Mouse (Mus musculus) midbrain, embryonic 14.5 days (tissue): ENCODE data around the gene Trim28. TPM values are rescaled to one million over a fixed set of nuclear protein-coding genes. Genes with fewer than 3 reads are reported as not detected.

Experiments
- ATAC-seq: fragments of 200-750 bp; cut with Nextera tagmentation; 2 replicates; pipeline ENCODE4 v1.8.0; 2017; ENCODE audit warnings: moderate number of reproducible peaks, moderate library complexity; ENCODE audit not compliant: low FRiP score, low TSS enrichment
- DNase-seq: peaks from one replicate; pipeline ENCODE4 v3.0.0-alpha.2; 2015
- H3K27ac ChIP-seq: fragments of 300-500 bp; sonication (generic); replicated peaks from 2 replicates; pipeline ENCODE4 v1.5.1; 2014; ENCODE audit warnings: mild to moderate bottlenecking, low read depth, low read length, moderate library complexity
- H3K27me3 ChIP-seq: fragments of 300-500 bp; sonication (generic); 2 replicates; pipeline ENCODE4 v1.6.1; 2014; ENCODE audit warnings: low read length, control low read depth, mixed read lengths; ENCODE audit not compliant: control insufficient read depth, insufficient read depth
- H3K36me3 ChIP-seq: fragments of 300-500 bp; sonication (generic); 2 replicates; pipeline ENCODE4 v1.6.1; 2014; ENCODE audit warnings: low read length, control low read depth; ENCODE audit not compliant: control insufficient read depth, insufficient read depth
- H3K4me1 ChIP-seq: fragments of 300-500 bp; sonication (generic); 2 replicates; pipeline ENCODE4 v1.6.1; 2014; ENCODE audit warnings: mild to moderate bottlenecking, antibody characterized with exemption, low read length, control low read depth; ENCODE audit not compliant: control insufficient read depth, insufficient read depth
- H3K4me2 ChIP-seq: fragments of 300-500 bp; sonication (generic); 2 replicates; pipeline ENCODE4 v1.6.1; 2014; ENCODE audit warnings: mild to moderate bottlenecking, low read length, moderate library complexity
- H3K4me3 ChIP-seq: fragments of 300-500 bp; sonication (generic); replicated peaks from 2 replicates; pipeline ENCODE4 v1.5.1; 2014; ENCODE audit warnings: low read depth, low read length
- H3K9ac ChIP-seq: fragments of 300-500 bp; sonication (generic); replicated peaks from 2 replicates; pipeline ENCODE4 v1.6.1; 2014; ENCODE audit warnings: mild to moderate bottlenecking, low read length, moderate library complexity
- H3K9me3 ChIP-seq: fragments of 300-500 bp; sonication (generic); 2 replicates; pipeline ENCODE4 v1.6.1; 2016; ENCODE audit warnings: low read length, control low read depth, mixed read lengths; ENCODE audit not compliant: control insufficient read depth
- WGBS: fragments of 180-500 bp; shearing (Covaris S2); extraction: QIAGEN DNeasy Blood & Tissue Kit; methylation state at CpG from one replicate; pipeline ENCODE4 v1.1.7; 2014; 5-methylcytosine and 5-hydroxymethylcytosine counted together
- polyA plus RNA-seq: library from polyadenylated mRNA; unstranded; fragments of >200 nt; fragmentation: Nextera tagmentation; extraction: Ambion mirVana; gene quantifications from 2 replicates; pipeline ENCODE4 v1.2.1, GENCODE M21; 2014

Trim28 gene
- polyA plus RNA-seq, 1 experiment from 2014 or later = 309 TPM

DNA sequence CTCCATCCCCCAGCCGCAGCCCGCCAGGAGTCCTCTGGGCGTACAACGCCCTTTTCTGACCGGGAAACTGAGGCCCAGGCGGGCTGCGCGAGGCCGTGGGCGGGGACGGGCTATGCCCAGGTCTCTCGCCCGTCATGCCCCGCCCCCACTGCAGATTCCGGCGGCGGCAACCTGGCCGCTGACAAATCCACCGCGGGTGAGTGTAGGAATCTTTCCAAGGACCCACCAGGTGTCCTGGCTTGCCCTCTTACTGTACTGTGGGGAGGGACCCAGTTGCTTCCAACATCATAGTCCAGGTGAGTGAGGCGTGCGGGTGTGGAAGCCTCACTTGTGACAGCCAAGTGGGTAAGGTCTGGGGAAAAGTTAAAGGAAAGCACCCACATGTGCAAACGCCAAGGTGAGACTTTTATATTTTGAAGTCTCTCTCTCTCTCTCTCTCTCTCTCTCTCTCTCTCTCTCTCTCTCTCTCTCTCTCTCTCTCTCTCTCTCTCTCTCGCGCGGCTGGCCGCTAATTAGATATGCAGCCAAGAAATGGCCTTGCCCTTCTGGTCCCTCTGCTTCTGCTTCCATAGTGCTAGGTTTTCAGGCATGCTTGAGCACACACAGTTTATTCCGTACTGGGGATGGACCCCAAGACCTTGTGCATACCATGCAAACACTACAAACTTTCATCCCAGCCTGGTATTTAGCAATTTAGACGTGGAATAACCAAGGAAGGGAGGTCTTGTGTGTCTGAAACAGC, 32.6 kb upstream of the Trim28 start:
- WGBS = under 1% methylated on average over 29 of the region's 29 CpGs
- Histone ChIP-seq H3K4me3 (peak overlapping the region; percentile 89), H3K4me2 (peak overlapping the region; percentile 93), H3K36me3 (peaks cover 28% of the 10 kb centered on the region), H3K9me3 (no peaks in the 10 kb centered on the region), H3K4me1 (peaks cover 22% of the 10 kb centered on the region), H3K9ac (peak overlapping the region; percentile 95), H3K27me3 (no peaks in the 10 kb centered on the region), H3K27ac (peak overlapping the region; percentile 91)
- ATAC-seq (peak; percentile 52), DNase-seq (peak; percentile 65)

DNA sequence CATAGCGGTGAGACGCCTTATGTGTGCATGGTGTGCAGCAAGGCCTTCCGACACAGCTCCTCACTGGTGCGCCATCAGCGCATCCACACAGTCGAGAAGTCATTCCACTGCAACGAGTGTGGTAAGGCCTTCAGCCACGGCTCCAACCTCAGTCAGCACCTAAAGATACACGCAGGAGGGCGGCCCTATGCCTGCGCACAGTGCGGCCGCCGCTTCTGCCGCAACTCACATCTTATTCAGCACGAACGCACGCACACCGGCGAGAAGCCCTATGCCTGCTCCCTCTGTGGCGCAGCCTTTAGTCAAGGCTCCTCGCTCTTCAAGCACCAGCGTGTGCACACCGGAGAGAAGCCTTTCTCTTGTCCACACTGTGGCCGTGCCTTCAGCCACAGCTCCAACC, 28.0 kb upstream of the Trim28 start:
- H3K9me3 ChIP-seq = no peaks in the 10 kb centered on the region
- peaks cover 49% of the 10 kb centered on the region for H3K36me3 ChIP-seq
- no peak overlapping the region for H3K4me3 ChIP-seq
- no peak overlapping the region for H3K9ac ChIP-seq
- no peak for DNase-seq
- ATAC-seq = no peak
- no peak overlapping the region for H3K4me2 ChIP-seq
- H3K4me1 ChIP-seq = peaks cover 10% of the 10 kb centered on the region
- WGBS = 95% methylated on average over 25 of the region's 25 CpGs
- no peaks in the 10 kb centered on the region for H3K27me3 ChIP-seq
- H3K27ac ChIP-seq = no peak overlapping the region

DNA sequence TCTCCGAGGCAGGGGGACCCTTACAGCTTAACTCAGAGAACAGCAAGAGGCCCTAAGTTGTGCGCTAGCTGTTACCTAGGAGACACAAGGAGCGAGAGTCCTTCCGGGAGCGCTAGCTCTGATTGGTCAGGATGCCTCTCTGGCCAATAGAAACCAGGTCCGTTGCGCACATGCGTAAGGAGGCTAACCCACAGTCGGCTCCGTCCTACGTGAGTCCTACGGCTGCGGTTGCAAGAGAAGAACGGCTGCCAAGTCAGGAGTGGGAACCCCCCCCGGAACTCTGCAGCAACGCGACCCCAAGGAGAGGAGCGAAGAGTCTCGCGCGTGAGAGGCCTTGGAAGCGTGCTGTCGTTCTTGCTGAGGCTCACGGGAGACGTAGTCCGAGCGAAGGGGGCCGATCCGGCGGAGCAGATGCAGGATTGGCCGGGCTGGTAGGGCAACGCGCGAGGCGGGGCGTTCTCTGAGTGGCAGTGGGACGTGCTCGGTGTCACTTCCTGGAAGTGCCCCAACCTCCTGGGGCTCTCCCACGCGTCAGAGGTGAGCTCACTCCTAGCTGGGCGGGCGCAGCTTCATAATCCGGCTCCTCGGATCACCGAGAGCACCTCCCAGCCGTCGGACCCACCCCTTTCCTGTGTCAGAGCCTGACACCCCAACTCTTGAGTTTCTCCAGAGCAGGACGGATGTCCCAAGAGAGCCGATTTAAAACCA, 21.1 kb upstream of the Trim28 start, which contains the start of gene Zfp446:
Gene Zfp446 (plus strand): TSS at position 167 of the 708 bp plus-strand sequence.
- Histone ChIP-seq H3K4me1 (peaks cover 11% of the 10 kb centered on the region), H3K36me3 (peaks cover 15% of the 10 kb centered on the region), H3K27ac (peak within 1 kb of the TSS; percentile 94), H3K4me3 (peak within 1 kb of the TSS; percentile 63), H3K9ac (peak within 1 kb of the TSS; percentile 74), H3K9me3 (no peaks in the 10 kb centered on the region), H3K27me3 (no peaks in the 10 kb centered on the region), H3K4me2 (peak within 1 kb of the TSS; percentile 76)
- WGBS = 1% methylated on average over 49 of the region's 49 CpGs
- DNase-seq (peak; percentile 99), ATAC-seq (peak; percentile 98)

DNA sequence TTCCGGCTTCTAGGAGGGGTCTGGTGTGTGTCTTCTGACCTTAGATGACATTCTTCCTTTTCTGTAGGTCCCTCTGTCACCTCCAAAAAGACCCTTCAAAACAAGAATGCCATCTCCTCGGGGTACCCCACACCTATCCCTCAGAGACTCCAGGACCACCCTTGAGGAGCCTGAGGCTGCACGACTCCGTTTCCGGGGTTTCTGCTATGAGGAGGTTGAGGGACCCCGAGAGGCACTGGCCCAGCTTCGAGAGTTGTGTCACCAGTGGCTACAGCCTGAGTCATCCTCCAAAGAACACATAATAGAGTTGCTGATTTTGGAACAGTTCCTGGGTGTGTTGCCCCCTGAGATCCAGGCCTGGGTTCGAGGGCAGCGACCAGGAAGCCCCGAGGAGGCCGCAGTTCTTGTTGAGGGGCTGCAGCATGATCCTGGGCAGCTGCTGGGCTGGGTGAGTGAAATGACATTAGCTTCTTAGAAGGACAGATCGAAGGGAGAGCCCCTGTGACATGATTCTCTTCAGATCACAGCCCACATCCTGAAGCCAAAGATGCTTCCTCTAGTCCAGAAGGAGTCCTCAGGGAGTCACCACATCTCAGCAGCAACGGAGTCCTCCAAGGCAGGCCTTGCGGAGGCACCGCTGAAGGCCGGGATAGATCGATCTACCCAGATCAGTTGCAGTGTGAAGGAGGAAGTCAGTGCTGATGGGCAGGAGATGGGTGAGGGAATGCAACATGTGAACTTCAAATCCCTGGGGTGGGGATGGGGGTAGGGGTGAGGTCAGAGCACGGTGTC, 19.8 kb upstream of the Trim28 start:
- Histone ChIP-seq H3K4me3 (peak overlapping the region; percentile 63; the same call in 1 of the 2 replicates), H3K36me3 (peaks cover 8% of the 10 kb centered on the region; the same call in 1 of the 2 replicates), H3K4me1 (peaks cover 11% of the 10 kb centered on the region), H3K27ac (0 out of 2 replicates have a peak overlapping the region, but pooled peaks have one; percentile 94), H3K9me3 (no peaks in the 10 kb centered on the region), H3K4me2 (peak overlapping the region; percentile 76), H3K27me3 (no peaks in the 10 kb centered on the region), H3K9ac (peak overlapping the region; percentile 74; the same call in 1 of the 2 replicates)
- WGBS = 91% methylated on average over 18 of the region's 18 CpGs
- ATAC-seq = no peak
- no peak for DNase-seq

DNA sequence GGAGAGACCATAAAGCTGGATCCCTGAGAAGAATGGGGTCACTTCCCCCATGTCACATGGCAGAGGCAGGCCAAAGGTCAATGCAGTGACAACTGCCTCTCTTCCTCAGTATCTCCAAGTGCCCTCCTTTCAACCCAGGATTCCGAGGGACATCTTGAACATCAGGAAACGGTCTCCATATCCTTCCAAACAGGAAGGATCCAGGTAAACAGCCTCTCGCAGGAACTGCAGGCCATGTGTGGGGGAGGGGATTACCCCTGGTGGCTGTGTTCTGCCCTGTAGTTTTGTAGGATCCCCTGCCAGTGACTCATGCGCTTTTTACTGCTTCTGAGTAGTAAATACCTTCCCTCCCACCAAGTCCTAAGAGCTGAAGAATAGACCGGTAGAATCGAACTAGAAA, 19.1 kb upstream of the Trim28 start:
- ATAC-seq = no peak
- Histone ChIP-seq H3K27me3 (no peaks in the 10 kb centered on the region), H3K4me3 (no peak overlapping the region), H3K36me3 (peaks cover 8% of the 10 kb centered on the region; the same call in 1 of the 2 replicates), H3K9ac (no peak overlapping the region), H3K4me2 (no peak overlapping the region), H3K27ac (no peak overlapping the region), H3K4me1 (peaks cover 11% of the 10 kb centered on the region), H3K9me3 (no peaks in the 10 kb centered on the region)
- 86% methylated on average over 6 of the region's 6 CpGs for WGBS
- DNase-seq = no peak

DNA sequence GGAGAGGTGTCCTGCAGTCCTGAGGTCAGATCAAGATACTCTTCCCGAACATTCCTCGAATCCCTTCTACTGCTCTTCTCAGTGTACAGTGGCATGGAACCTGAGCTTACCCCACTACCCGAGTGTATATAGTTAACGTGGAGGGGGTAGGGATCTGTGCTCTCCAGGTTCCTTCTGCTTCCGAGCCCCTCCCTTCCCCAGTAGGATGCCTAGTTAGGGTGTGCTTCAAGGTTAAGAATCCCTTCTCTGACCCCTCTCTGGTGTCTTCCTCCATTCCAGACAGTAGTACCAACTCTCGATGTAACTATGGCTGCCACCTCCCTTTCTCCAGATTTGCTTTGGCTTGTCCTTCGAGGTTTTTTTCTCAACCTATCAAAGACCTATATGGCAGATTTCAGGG, 18.6 kb upstream of the Trim28 start:
- Histone ChIP-seq H3K27me3 (no peaks in the 10 kb centered on the region), H3K9ac (no peak overlapping the region), H3K27ac (no peak overlapping the region), H3K36me3 (peaks cover 8% of the 10 kb centered on the region; the same call in 1 of the 2 replicates), H3K4me2 (no peak overlapping the region), H3K4me1 (peaks cover 11% of the 10 kb centered on the region), H3K4me3 (no peak overlapping the region), H3K9me3 (no peaks in the 10 kb centered on the region)
- ATAC-seq (no peak), DNase-seq (no peak)
- WGBS = 95% methylated on average over 7 of the region's 7 CpGs

DNA sequence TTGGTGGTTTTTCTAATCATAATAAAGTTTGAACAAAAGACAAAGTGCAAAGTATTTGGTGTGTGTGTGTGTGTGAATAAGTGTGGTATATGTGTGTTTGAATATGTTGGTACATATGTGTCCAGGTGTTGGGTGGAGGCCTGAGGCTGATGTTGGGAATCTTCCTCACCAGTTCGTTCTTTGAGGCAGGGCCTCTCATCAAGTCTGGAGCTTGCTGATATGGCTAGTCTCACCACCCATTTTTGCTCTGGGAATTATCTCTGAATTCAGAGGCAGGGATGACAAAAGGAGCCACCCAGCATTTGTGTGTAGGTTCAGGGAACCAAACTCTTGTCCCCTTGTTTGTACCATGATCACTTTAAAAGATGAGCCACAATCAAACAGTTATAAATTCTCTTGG, 13.2 kb upstream of the Trim28 start:
- 95% methylated on average over 1 of the region's 1 CpGs for WGBS
- Histone ChIP-seq H3K9me3 (no peaks in the 10 kb centered on the region), H3K4me3 (no peak overlapping the region), H3K9ac (no peak overlapping the region), H3K36me3 (peaks cover 8% of the 10 kb centered on the region; the same call in 1 of the 2 replicates), H3K27me3 (no peaks in the 10 kb centered on the region), H3K4me2 (no peak overlapping the region), H3K27ac (no peak overlapping the region), H3K4me1 (no peaks in the 10 kb centered on the region)
- ATAC-seq (no peak), DNase-seq (no peak)

DNA sequence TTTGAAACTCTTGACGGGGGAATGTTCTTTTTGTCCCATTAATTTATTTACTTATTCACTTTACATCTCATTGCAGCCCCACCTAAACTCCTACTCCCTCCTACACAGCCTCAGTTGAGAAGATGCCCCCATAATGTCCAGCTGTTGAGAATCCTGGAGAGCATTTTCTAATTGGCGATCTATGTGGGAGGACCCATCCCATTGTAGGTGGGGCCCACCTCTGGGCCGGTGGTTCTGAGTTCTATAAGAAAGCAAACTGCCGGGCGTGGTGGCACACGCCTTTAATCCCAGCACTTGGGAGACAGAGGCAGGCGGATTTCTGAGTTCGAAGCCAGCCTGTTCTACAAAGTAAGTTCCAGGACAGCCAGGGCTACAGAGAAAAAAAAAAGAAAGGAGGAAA, 12.0 kb upstream of the Trim28 start:
- Histone ChIP-seq H3K27me3 (no peaks in the 10 kb centered on the region), H3K9ac (no peak overlapping the region), H3K36me3 (peaks cover 7% of the 10 kb centered on the region; the same call in 1 of the 2 replicates), H3K4me1 (no peaks in the 10 kb centered on the region), H3K4me3 (no peak overlapping the region), H3K4me2 (no peak overlapping the region), H3K9me3 (no peaks in the 10 kb centered on the region), H3K27ac (no peak overlapping the region)
- ATAC-seq (no peak), DNase-seq (no peak)
- WGBS = 89% methylated on average over 8 of the region's 8 CpGs
